Mouse (Mus musculus) cerebellum, adult 8-10 months (tissue): ENCODE results near the gene Rara.

ENCODE experiments used
- DNase-seq: peaks from one replicate; pipeline ENCODE4 v3.0.0; 2022

Rara gene

DNA sequence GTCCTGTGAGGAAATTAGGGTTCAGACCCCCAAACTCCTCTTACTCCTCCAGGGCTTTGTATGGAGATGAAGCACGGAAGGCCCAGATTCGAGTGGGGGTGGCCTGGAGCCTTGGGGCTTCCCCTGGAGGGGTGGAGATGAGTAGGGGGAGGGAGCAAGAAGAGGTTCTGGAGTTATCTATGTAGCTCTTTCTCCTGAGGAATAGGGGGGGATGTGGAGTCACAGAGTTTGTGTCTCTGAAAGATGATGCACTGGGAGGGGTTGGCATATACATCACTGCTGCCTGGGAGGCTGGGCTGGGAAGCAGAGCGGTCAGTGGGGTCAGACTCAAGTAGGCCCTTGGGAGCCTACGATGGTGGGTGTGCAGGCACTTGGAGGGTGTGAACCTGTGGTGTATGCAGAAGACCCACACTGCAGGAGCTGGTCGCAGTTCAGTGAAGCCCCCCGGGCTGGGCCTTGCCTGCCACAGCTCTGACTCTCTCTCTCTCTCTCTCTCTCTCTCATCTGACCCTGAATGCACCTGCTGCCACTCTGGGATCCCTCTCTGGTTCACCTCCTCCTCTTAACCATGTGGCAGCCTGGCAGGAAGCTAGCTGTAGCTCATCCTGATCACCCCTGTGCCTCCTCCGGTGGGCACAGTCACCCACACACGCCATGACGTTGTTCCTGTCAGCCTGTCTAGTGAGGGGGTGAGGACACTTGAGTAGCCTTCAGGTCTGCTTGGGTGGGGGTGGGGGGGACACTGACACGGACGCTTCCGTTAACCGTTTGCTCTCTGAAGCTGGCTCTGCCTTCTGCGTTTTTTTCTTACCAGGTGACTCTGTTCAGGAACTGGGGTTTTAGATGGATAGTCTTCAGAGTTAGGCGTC is 11.7 kb downstream of the Rara start:
- no peak for DNase-seq

DNA sequence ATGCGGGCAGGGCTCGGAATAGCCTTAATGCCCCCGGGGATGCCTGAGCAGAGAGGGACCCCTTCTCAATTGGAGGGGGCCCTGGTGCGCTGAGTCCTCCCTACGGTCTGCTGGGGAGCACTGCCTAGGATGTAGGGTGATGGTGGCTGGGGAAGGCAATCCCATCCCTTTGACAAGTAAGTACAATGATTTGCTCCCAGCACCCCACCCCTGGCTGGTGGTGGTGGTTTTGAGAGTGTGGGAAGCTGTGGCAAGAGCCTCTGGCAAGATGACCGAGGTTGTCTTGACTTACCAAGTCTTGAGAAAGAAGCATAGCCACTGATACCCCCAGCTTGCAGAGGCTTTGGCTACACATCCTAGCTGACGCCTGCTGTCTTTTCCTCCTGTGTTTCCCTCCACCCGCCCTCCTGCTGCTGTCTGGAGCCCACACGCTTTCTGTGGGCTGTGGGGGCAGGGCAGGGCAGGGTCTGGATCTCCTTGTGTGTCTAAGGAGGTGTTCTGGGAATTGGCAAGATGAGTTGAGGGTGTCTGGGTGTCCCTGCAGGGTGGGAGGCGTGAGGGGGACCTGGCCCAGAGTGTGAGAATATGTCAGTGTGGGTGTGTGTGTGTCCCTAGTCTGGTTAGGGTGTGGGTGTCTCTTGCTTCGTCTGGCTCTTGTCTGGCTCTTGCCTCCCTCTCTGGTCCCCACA is 12.5 kb downstream of the Rara start:
- no peak for DNase-seq

DNA sequence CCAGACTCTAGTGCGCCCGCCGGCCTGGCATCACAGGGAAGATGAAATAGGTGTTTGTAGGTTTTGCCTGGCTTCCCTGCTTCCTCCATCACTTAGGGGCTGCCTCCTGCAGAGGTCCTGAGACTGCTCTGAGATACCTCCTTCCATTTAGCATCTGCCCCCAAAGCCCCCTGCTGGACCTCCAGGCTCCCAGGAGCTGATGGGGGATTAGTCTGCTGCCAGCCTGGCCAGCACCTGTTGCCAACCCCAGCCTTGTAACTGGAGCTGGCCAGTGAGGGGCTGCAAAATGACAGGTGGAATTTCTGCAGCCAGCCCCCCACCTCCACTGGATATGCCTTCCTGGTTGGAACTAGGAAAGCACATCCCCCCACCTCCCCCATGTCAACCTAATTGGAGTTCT is 13.2 kb downstream of the Rara start:
- DNase-seq: no peak

DNA sequence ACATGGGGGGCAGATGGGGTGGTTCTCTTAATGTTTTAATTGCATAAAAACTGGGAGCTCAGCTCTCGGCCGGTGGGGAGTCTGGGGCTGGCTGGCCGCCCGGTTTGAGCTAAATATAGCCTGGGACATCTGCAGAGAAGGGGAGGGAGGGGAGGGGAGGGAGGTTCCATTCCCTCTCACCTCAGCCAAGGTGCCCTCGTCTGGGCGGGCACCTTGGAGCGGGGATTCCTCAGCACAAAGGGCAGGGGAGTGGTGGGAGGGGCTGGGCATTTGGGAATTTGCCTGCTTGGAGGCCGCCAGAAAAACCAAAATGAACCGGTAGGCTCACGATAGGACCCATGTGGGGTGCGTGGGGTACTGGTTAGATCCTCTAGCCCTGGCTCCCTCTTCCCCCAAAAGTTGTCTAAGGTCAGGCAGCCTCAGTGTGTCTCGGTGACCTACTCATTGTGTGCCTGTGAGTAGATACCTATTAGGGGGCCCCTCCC is 13.8 kb downstream of the Rara start:
- peak; percentile 81 for DNase-seq

DNA sequence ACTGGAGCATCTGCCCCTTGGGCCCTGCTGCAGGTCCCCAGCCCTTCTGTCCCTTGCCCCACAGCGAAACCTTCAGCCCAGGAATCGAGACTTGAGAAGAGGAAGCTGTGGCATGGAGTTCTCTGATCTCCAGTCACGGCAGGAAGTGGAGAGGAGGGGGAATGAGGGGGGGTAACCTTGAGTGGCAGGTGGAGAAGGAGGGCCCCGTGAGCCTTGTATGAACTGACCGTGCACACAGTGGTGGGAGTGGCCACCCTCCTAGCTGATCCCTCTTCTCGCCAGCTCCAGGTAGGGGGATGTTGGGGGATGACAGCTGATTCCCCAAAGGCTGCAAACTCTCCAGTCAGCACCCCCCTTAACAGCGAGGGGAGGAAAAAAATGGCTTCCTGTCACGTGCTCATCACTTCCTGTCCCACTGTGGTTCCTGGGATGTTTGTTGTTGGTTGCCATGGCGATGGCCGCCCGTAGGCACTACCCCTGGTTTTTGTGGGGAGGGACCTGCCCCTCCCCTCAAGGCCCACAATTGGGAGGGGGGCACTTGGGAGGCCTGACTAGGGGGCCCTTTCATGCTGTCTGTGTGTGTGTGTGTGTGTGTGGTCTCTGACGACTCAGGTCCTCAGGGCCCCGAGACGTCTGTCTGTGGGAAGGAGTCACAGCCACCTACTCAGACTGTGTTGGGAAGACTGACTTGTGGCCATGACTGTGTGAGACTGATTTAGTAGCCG is 14.4 kb downstream of the Rara start:
- DNase-seq: no peak

DNA sequence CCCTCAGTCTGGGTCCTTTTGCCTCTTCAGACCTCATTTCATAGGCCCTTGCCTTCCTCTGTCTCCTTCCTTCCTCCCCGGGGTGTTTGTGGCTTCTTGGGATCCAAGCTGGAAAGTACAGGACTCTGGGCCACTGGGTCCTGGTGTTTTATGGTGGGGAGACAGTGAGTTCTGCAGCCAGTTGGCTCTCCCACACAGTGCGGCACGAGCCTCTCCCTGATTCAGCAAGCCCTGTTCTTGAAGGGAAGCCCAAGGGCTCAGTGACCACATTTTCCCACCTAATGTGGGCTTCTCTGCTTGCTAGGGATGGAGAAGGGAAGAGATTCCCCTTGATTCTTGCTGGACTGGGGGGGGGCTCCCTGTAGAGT is 14.9 kb downstream of the Rara start:
- DNase-seq: no peak

DNA sequence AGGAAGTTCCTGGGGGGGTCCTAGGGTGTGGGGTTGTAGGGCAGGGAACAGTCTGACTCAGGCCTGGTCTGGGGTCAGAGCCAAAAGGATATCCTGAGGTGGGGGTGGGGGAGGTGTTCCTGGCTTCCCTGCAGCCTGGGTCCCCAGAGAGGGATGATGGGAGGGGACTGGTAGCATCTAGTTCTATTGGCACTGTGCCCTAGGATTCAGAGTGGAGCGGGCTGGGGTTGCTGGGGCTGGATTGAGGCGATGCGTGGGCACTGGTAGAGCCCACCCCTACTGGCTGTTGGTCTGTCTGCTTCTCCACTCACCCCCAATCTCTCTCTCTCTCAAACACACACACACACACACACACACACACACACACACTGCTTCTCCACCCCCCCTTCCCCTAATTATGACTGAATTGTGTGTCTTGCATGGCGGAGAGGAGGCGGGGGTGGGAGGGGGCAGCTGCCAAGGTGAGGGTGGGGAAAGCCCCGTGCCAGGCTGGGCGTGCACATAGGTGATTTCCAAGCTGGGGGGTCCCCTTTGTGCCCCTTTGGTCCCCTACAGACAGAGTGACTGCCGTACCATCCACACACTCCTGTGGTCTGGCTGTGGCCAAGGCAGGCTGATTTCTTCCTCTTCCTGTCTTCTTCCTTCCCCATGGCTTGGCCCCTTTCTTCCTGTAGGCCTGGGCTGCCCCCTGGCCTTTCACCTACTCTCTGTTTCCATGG is 15.5 kb downstream of the Rara start:
- no peak for DNase-seq

DNA sequence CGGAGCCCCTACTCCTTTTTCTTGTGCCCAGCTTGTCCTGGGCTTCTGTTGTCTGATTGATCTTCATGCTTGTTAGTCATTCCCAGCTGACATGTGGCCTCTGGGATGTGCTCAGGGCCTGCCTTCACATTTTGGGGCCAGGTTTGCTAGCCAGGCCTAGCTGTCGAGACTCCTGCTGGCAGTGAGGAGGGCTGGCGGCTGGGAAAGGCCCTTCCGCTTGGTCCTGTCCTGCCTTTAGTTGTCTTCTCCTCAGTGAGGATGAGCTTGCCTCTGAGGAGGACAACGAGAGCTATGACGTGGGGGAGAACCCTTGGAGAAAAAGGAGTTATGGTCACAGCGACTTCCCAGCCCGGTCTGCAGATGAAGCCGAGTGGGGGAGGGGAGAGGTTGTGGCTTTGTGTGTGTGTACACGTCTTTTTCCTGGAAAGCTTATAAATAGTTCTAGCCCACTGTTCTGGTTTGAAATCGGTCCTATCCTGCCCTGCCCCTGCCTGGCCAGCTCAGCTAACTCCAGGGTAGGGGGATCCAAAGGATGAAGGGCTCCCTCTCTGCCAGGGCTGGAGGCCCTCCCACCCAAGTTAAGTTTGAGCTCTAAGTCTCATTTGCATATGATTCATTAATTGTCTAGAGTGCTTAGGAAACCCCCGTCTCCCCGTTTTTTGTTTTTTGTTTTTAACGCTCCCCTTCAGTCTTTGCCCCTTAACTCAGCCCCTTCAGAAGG is 16.3 kb downstream of the Rara start:
- DNase-seq: no peak

DNA sequence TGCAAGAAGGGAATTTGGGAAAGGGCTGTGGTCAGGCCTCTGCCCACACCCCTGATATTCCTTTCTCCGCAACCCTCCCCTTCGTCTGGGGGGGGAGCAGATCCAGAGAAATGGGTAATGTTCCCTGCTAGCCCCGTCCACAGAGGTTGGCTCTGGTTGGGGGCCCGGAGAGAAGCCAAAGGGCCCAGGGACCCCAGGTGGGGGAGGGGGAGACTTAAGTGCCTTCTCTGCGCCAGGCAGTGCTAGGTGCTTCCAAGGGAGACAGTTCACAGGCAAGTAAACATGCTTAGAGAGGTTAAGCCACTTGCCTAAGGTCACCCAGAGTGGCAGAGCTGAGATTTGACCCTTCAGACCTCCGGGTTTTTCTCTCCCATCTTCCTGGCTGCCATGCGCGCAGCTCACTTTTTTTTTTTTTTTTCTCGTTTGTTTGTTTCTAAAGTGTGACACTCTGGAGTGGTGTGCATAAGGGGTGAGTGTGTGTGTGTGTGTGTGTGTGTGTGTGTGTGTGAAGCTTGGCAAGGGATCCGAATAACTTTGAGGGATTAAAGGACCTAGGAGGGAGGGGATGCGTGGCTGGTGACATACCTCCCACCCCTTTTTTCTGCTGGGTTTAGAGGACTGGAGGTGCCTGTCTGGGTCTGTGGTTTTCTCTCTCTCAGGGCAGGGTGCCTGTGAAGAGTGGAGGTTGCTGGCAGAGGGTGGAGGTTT is 17.4 kb downstream of the Rara start:
- DNase-seq: no peak

DNA sequence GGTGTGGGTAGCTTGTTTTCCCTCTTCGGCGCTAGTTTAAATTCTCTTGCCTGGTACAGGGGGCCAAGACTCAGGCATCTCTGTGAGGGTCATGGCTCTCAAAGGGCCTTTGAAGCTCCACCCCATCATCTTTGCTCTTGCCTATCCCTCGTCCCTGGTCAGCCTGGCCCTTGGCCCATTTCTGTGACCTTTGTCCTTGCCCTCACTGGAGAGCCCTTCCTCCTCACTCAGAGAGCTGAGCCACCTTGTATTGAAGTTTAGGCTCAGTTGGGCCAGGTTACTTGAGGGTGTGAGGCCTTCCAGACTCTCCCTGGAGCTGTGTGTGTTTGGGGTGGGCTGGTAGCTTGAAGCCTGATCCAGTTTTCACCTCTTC is 18.0 kb downstream of the Rara start:
- no peak for DNase-seq

DNA sequence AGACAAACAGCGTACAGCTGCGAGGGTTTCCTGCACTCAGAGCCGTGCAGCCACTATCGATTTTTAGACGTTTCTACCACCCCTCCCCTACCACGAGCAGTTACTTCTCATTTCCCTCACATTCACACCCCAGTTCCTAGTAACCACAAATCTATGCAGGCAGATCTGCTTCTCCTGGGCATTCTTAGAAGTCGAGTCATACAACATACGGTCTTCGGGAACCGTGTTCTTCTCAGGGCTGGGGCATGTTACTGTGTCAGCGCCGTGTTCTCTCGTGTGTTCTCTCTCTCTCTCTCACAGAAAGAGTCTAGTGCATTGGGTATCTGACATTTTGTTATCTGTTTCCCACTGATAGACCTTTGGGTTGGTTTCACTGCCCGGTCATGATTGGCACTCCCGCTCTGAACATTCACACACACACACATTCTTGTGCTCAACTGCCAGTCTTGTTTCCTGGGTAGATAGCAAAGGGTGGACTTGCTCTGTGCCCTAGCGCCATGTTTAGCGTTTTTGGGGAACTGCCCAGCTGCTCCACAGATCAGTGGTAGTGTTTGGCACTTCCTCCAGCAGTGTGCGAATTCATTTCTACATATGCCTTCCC is 20.5 kb downstream of the Rara start:
- no peak for DNase-seq

DNA sequence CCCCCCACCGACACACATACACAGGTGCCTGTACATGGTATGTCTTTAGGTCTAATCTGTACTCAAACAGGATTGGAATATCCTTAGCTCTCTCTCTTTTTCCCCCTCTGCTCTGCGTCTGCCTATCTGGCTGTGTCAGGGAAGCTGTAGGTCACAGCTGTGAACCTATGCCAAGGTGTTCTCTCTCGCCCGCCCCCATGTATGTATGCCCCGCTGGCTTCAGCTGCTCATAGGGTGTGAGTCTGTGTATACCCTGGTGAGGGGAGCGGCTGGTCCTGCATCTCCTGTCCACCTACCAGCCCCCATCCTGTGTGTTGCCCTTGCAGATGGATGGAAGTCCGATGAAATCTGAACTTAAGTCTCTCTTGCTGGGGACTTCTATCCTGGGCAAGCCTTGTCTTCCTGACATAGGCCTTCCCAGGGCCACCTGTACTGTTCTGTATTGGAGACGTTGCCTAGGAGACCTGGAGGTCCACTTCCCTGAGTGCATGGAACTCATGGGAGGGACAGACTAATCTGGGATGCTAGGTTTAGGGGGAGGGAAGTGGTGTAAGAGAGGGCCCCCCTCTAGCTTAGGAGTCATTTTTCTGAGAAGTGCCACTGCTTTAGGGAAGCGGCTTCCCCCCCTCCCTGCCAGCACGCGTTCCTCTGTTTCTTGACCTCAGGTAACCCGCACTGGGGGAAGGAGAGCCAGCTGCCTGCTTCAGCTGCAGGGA is 21.8 kb downstream of the Rara start:
- no peak for DNase-seq

DNA sequence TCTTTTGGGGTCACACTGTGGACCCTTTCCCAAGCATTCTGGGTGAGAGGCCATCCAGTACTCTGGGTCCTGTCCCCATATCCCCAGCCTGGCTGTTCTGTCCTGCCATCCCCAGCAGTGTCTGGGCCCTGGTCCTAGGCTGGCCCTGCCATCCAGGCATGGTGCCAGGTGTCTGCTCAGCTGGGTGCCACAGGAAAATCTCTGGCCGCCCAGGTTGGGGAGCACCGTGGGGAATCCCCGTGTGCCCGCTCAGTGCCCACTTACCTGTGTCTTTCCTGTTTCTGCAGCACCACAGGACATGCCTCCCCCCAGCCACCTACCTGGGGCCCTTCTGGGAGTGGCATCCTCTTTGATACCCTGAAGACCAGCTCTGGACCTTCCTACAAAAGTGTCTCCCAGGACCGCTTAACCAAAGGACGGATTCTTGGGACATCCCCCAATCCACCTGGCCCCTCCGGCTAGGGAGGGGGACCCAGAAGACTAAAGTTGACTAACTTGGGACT is 22.4 kb downstream of the Rara start:
- DNase-seq: peak; percentile 69

DNA sequence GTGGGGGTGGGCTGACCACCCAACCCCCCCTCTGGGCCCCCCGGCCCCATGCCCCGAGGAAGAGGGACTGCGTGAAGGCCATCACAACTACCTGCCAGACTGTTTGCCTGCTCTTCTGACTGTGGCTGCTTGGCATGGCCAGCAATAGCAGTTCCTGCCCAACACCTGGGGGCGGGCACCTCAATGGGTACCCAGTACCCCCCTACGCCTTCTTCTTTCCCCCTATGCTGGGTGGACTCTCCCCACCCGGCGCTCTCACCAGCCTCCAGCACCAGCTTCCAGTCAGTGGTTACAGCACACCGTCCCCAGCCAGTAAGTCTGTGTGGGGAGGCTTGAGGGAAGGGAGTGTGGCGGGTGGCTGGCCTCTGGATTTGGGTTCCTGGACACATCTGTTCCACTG is 22.9 kb downstream of the Rara start:
- DNase-seq: no peak

DNA sequence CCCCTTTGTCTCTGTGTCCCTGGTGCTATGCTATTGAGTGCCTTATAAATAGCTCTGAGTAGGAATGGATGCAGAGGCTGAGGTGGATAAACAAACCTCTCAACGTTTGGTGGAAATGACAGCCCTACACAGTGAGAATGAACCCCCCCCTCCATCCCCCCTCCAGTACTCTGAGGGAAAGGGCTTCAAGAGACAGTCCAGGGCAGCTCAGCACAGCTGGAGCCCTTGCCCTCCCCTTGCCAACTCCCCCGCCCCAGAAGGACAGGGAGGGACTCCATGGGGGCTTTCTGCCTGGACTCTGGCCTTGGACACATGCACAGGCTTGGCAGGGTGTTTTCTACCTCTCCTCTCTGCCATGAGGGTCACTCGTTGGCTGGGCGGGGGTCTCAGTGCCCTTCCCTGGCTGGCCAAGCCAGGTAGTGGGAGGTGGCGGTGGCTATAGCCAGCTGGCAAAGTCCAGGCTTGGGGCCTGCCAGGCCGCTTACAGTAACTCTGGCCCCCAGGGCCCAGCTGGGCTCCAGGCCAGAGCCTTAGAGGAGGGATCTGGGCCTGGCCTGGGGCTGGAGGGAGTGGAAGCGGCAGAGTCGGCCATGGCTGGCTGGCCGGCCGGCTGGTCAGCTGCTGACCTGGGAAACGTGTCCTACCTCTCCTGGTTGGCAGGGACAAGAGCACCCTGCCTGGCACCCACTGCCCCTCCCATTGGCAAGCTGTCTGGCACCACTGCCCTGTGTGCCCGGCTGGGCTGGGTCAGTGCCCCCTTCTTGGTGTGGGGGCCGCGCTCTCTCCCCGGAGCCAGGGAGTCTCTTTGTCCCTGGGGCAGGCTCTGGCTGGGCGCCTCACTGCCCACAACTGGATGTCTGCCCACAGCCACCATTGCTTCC is 23.6 kb downstream of the Rara start:
- peak; percentile 75 for DNase-seq

DNA sequence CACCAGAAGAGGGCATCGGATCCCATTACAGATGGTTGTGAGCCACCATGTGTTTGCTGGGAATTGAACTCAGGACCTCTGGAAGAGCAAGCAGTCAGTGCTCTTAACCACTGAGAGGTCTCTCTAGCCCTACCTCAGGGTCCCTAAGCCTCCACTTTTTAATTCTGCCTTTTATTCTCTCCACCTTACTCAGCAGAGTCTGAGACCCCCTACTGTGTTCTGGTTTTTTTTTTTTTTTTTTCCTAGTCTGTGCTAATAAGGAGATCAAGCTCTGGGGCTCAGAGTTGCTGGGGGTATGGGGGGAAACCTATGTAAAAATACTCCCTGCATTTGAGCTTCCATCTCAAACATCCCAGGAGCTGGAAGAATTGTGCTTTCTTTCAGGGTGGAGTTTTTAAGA is 24.5 kb downstream of the Rara start:
- no peak for DNase-seq

DNA sequence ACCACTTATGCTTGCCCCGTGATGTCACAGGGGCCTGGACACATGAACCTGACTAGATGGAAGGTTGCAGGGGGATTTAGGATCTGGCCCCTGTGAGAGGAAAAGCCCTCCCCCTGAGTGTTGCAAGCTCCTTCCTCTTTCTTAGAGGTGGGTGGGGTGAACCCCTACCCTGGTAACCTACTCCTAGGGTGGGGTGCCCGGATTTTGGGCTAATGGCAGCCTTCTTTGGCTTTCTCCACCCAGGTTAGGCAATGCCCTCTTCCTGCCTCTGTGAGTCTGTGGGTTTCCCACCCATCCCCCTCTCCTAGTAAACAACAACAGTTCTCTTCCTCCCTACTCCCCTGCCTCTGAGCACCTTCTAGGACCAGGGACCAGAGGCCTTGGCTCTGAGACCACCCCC is 25.1 kb downstream of the Rara start:
- DNase-seq: no peak

DNA sequence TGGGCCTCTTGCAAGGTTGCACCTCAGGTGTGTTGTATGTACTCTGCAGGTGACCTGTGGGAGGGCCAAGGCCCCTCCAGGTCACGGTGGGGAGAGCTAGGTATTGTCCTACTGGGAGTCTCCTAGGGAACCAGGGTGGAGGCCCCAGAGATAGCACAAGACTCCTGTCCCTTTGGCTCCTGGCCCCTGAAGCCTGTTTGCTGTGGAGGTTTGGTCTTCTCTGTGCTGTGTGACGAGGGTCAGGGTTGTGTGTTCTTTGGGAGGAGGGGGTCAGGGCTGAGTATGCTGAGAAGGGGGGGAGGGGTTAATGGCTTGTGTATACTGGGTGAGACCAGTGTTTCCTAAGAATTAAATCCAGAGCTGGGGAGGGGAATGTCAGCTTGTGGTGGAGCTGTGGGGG is 25.7 kb downstream of the Rara start:
- DNase-seq: no peak

DNA sequence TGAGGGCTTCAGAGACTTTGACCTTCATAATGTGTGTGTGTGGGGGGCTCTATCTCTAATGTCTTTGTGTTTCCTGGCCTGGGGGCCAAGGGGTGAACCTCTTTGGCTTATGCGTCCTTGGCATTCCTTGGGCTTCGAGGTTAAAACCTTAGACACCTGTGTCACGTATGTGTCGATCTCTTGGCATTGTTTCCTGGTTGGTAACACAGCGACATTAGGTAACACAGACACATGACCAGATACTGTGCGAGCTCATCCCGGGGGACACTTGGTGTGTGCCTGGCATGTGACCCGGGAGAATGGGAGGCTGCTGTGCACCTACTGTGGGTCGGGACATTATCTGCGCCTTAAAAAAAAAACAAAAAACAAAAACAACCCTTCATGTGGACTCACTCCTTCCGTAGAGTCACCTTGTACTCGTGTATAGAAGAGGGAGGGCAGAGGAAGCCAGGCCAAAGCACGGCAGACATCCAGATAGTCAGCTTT is 26.3 kb downstream of the Rara start:
- DNase-seq: no peak
